Mouse (Mus musculus) liver, adult 2 months (tissue): ENCODE results near the gene Cmtm7.

Experiments used
- CTCF ChIP-seq: fragments of 200-500 bp; IDR thresholded peaks from 2 replicates; pipeline ENCODE4 v1.5.1; 2011; ENCODE audit warnings: low read depth, low read length, control low read depth
- POLR2A ChIP-seq: fragments of 200-500 bp; IDR thresholded peaks from 2 replicates; pipeline ENCODE4 v1.6.1; 2011; ENCODE audit warnings: low read length, control low read depth; ENCODE audit not compliant: insufficient read depth; ENCODE audit errors: extremely low read depth

DNA sequence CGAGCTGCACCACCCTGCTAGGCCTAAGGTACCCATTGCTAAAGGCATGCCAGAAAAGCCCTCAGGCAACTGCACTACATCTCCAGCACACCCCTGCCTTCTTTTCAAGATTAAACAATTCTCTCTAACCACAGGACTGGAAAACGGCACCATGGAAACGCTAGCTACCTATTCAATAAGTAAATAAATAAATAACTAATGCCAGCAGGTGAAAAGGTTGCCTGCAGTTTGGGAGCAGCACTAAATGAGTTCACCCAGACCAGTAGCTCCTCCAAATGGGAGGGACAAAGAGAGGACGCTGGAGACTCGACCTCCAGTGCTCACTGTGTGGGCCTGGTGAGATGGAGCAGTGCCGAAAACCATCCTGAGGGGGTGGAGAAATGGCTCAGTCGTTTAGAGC lies 48.7 kb upstream of the Cmtm7 start:
- TF ChIP-seq CTCF (no peak), POLR2A (no peak)
